Mouse (Mus musculus) bone marrow, adult 2 months (tissue): Measurements from ENCODE around the gene Camkv.

Source experiments
- CTCF ChIP-seq: fragments of 200-500 bp; IDR thresholded peaks from 2 replicates; pipeline ENCODE4 v1.5.1; 2011; ENCODE audit warnings: low read length, control low read depth; ENCODE audit not compliant: control insufficient read depth, insufficient read depth
- POLR2A ChIP-seq: fragments of 200-500 bp; IDR thresholded peaks from 2 replicates; pipeline ENCODE4 v1.6.1; 2011; ENCODE audit warnings: low read depth, mild to moderate bottlenecking, control low read depth, low read length, borderline replicate concordance; ENCODE audit not compliant: control insufficient read depth

- TF ChIP-seq CTCF: no peak
- no peak for TF ChIP-seq POLR2A
Measured at GRCm38 (mm10) chr9:107901627-107901914, 33.9 kb upstream of the Camkv start.
